12 mouse cellular contexts compared by ENCODE assay signal in genomic region chr2:31499327-31500291, GRCm38 (mm10). TPM values are rescaled to one million over a fixed set of nuclear protein-coding genes. Genes with fewer than 3 reads are reported as not detected.
DNase-seq lines count a peak whose midpoint lies in the region; ATAC-seq and TF ChIP-seq lines count a peak whose summit lies in the region.
"Had no signal": no experiment of that assay in that cellular context is flagged by ENCODE, and none has a peak within 500 bp of the region (broad histone marks: within the 10 kb centered on the region; RNA-seq: fewer than 3 reads in every experiment).

No protein-coding gene starts in this region.

- no peak for TF ChIP-seq POLR2A in kidney, adult 2 months (IDR thresholded peaks at IDR 0.05; ENCODE audit: low read depth, low read length)

- DNase-seq in kidney, adult 2 months = no peak
- DNase-seq in forebrain, embryonic 14.5 days (ENCODE audit: low spot score) = peak; percentile 93
- DNase-seq in yolk sac, embryonic 10.5 days (ENCODE audit: low spot score) = no peak
- DNase-seq in gastrocnemius, adult 18-20 months (ENCODE audit: low spot score) = no peak
- no peak for DNase-seq in adrenal gland, postnatal 10 days
- DNase-seq: layer of hippocampus, adult 9-11 months; lung, postnatal 4 days had no signal

- no peak overlapping the region for H3K27ac ChIP-seq in kidney, embryonic 15.5 days
- no peak overlapping the region for H3K27ac ChIP-seq in kidney, adult 2 months (ENCODE audit: insufficient read depth, low read depth, low read length)
- peak overlapping the region; percentile 74 for H3K27ac ChIP-seq in forebrain, embryonic 14.5 days (ENCODE audit: low read depth, low read length)
- H3K27ac ChIP-seq in limb, embryonic 12.5 days = no peak overlapping the region
- peak overlapping the region; percentile 54 for H3K27ac ChIP-seq in neural tube, embryonic 13.5 days (replicated peaks)

- H3K9me3 ChIP-seq in kidney, embryonic 15.5 days (replicated peaks) = no peaks in the 10 kb centered on the region
- no peaks in the 10 kb centered on the region for H3K9me3 ChIP-seq in forebrain, embryonic 14.5 days (replicated peaks; ENCODE audit: control insufficient read depth, low read length)
- no peaks in the 10 kb centered on the region for H3K9me3 ChIP-seq in limb, embryonic 12.5 days
- H3K9me3 ChIP-seq in neural tube, embryonic 13.5 days = no peaks in the 10 kb centered on the region

- H3K9ac ChIP-seq in kidney, embryonic 15.5 days = no peak overlapping the region
- H3K9ac ChIP-seq in forebrain, embryonic 14.5 days (ENCODE audit: low read length) = no peak overlapping the region
- no peak overlapping the region for H3K9ac ChIP-seq in limb, embryonic 12.5 days (replicated peaks)
- H3K9ac ChIP-seq in neural tube, embryonic 13.5 days = no peak overlapping the region

- peaks cover 37% of the 10 kb centered on the region; the same call in 1 of the 2 replicates for H3K27me3 ChIP-seq in kidney, embryonic 15.5 days
- H3K27me3 ChIP-seq in kidney, adult 2 months (replicated peaks; ENCODE audit: control insufficient read depth, insufficient read depth, low read length) = no peaks in the 10 kb centered on the region
- H3K27me3 ChIP-seq in forebrain, embryonic 14.5 days (replicated peaks; ENCODE audit: control insufficient read depth, insufficient read depth, low read length) = peaks cover 70% of the 10 kb centered on the region
- peaks cover 67% of the 10 kb centered on the region for H3K27me3 ChIP-seq in limb, embryonic 12.5 days
- H3K27me3 ChIP-seq in neural tube, embryonic 13.5 days = peaks cover 88% of the 10 kb centered on the region

- no peaks in the 10 kb centered on the region for H3K36me3 ChIP-seq in kidney, embryonic 15.5 days
- H3K36me3 ChIP-seq in kidney, adult 2 months (ENCODE audit: control insufficient read depth, insufficient read depth, low read length) = peaks cover 21% of the 10 kb centered on the region; the same call in 1 of the 2 replicates
- H3K36me3 ChIP-seq in forebrain, embryonic 14.5 days (ENCODE audit: control insufficient read depth, insufficient read depth, low read length) = no peaks in the 10 kb centered on the region
- no peaks in the 10 kb centered on the region for H3K36me3 ChIP-seq in limb, embryonic 12.5 days
- no peaks in the 10 kb centered on the region for H3K36me3 ChIP-seq in neural tube, embryonic 13.5 days

- 29% methylated on average over 21 of the region's 21 CpGs for WGBS in kidney, embryonic 15.5 days
- 51% methylated on average over 21 of the region's 21 CpGs for WGBS in kidney, adult 2 months
- WGBS in forebrain, embryonic 14.5 days = 3% methylated on average over 21 of the region's 21 CpGs
- 20% methylated on average over 21 of the region's 21 CpGs for WGBS in limb, embryonic 12.5 days
- 5% methylated on average over 21 of the region's 21 CpGs for whole genome bisulfite sequencing in neural tube, embryonic 13.5 days

- TF ChIP-seq CTCF in kidney, adult 2 months (conservative IDR thresholded peaks at IDR 0.05; ENCODE audit: insufficient read depth, insufficient read length, low read depth, low read length) = no peak

- peaks cover 70% of the 10 kb centered on the region for H3K4me1 ChIP-seq in kidney, embryonic 15.5 days
- no peaks in the 10 kb centered on the region for H3K4me1 ChIP-seq in kidney, adult 2 months (ENCODE audit: control insufficient read depth, insufficient read depth, low read length)
- peaks cover 48% of the 10 kb centered on the region for H3K4me1 ChIP-seq in forebrain, embryonic 14.5 days (ENCODE audit: control insufficient read depth, insufficient read depth, low read length)
- H3K4me1 ChIP-seq in limb, embryonic 12.5 days (replicated peaks) = peaks cover 53% of the 10 kb centered on the region
- H3K4me1 ChIP-seq in neural tube, embryonic 13.5 days (replicated peaks) = peaks cover 94% of the 10 kb centered on the region

- H3K4me3 ChIP-seq in kidney, embryonic 15.5 days (replicated peaks) = no peak overlapping the region
- H3K4me3 ChIP-seq in kidney, adult 2 months (ENCODE audit: insufficient read depth, low read depth, low read length) = no peak overlapping the region
- H3K4me3 ChIP-seq in forebrain, embryonic 14.5 days (ENCODE audit: low read depth, low read length) = no peak overlapping the region
- no peak overlapping the region for H3K4me3 ChIP-seq in limb, embryonic 12.5 days (replicated peaks)
- H3K4me3 ChIP-seq in neural tube, embryonic 13.5 days = no peak overlapping the region

- ATAC-seq in kidney, embryonic 15.5 days (replicated peaks; ENCODE audit: low FRiP score) = no peak
- ATAC-seq in forebrain, embryonic 14.5 days = peak; percentile 86
- no peak for ATAC-seq in limb, embryonic 12.5 days (ENCODE audit: insufficient number of reproducible peaks, insufficient read depth, low FRiP score, low TSS enrichment, low read depth)
- peak; percentile 28 for ATAC-seq in neural tube, embryonic 13.5 days (ENCODE audit: low read depth)
- ATAC-seq: intestine, postnatal 0 days had no signal

- 0 out of 2 replicates have a peak overlapping the region, but pooled peaks have one; percentile 5 for H3K4me2 ChIP-seq in kidney, embryonic 15.5 days
- peak overlapping the region; percentile 35 for H3K4me2 ChIP-seq in forebrain, embryonic 14.5 days (ENCODE audit: low read length)
- H3K4me2 ChIP-seq in limb, embryonic 12.5 days = 0 out of 2 replicates have a peak overlapping the region, but pooled peaks have one; percentile 10
- H3K4me2 ChIP-seq in neural tube, embryonic 13.5 days = peak overlapping the region; percentile 13; the same call in 1 of the 2 replicates
- H3K4me2 ChIP-seq: liver, embryonic 11.5 days had no signal

RNA-seq across cellular contexts. Expression of gene Ass1, which starts 29.6 kb away (rescaled TPM):
- 72.1 and 77.8 TPM in 2 replicates for polyA plus RNA-seq in kidney, embryonic 15.5 days (2015; fragmentation: Nextera tagmentation; extraction: Ambion mirVana)
- 2,247 and 2,656 TPM in 2 replicates for polyA plus RNA-seq in kidney, adult 2 months (2012; rRNA removed)
- polyA plus RNA-seq in forebrain, embryonic 14.5 days (2014; fragmentation: Nextera tagmentation; extraction: Ambion mirVana) = 6.3 and 6.9 TPM in 2 replicates
- polyA plus RNA-seq in limb, embryonic 12.5 days (2016; fragmentation: Nextera tagmentation; extraction: Ambion mirVana) = 5.5 and 6.5 TPM in 2 replicates
- polyA plus RNA-seq in neural tube, embryonic 13.5 days (2015; fragmentation: Nextera tagmentation; extraction: Ambion mirVana) = 12.5 and 14.8 TPM in 2 replicates
- total RNA-seq in gastrocnemius, adult 18-20 months (2021) = 1 to 10 TPM; 2.4 to 5.9 TPM
- total RNA-seq in adrenal gland, postnatal 10 days (2021) = 100 to 1,000 TPM in 1 of 2 experiments, 10 to 100 TPM in 1; 61.2 to 175 TPM

Comparison
In these comparisons a context has a peak if more than half of its experiments do, and no peak if none do; other contexts are left out.
1. RNA of gene Ass1, which starts 29.6 kb away (polyA plus RNA-seq): 2,247 to 2,656 TPM in kidney, adult 2 months; 72.1 to 77.8 TPM in kidney, embryonic 15.5 days, 12.5 to 14.8 TPM in neural tube, embryonic 13.5 days, 6.3 to 6.9 TPM in forebrain, embryonic 14.5 days and 5.5 to 6.5 TPM in limb, embryonic 12.5 days; every median in the first group is over 10 times any median in the second.
2. ATAC-seq: peak in forebrain, embryonic 14.5 days (single experiment) and neural tube, embryonic 13.5 days (single experiment); none in kidney, embryonic 15.5 days (single experiment) and limb, embryonic 12.5 days (single experiment).
3. H3K27ac ChIP-seq: peak in forebrain, embryonic 14.5 days (single experiment) and neural tube, embryonic 13.5 days (single experiment); none in kidney, embryonic 15.5 days (single experiment), kidney, adult 2 months (single experiment) and limb, embryonic 12.5 days (single experiment).
4. Peak in every context shown above with its lines, with median percentiles within 50 percentile points of each other: H3K4me2 ChIP-seq.